33 mouse cellular contexts compared by ENCODE assay signal in genomic region chr7:68486676-68487075, GRCm38 (mm10).
"Had no signal": no experiment of that assay in that cellular context is flagged by ENCODE, and none has a peak within 500 bp of the region (broad histone marks: within the 10 kb centered on the region; RNA-seq: fewer than 3 reads in every experiment).

No protein-coding gene starts in this region.

- DNase-seq: left cerebral cortex, postnatal 4 days; liver; liver, embryonic 13.5 days; liver, postnatal 0 days; lung, adult 18-20 months; lung, adult 2 months; lung, embryonic 14.5 days; lung, postnatal 10 days; lung, postnatal 14 days; lung, postnatal 36 days; lung, postnatal 4 days; midbrain, embryonic 14.5 days had no signal

- H3K4me2 ChIP-seq: limb, embryonic 12.5 days; limb, embryonic 13.5 days; limb, embryonic 15.5 days; liver, embryonic 11.5 days; liver, embryonic 12.5 days; liver, embryonic 13.5 days; liver, embryonic 15.5 days; lung, embryonic 14.5 days; lung, embryonic 15.5 days; midbrain, embryonic 11.5 days; midbrain, embryonic 12.5 days; midbrain, embryonic 13.5 days; midbrain, embryonic 15.5 days; neural tube, embryonic 12.5 days; neural tube, embryonic 13.5 days had no signal

- H3K9ac ChIP-seq: limb, embryonic 12.5 days; limb, embryonic 13.5 days; limb, embryonic 15.5 days; liver, embryonic 12.5 days; liver, embryonic 13.5 days; liver, embryonic 14.5 days; liver, embryonic 15.5 days; liver, postnatal 0 days; lung, embryonic 14.5 days; lung, embryonic 15.5 days; midbrain, embryonic 12.5 days; midbrain, embryonic 13.5 days; midbrain, embryonic 15.5 days; neural tube, embryonic 12.5 days; neural tube, embryonic 13.5 days had no signal

- H3K36me3 ChIP-seq: limb, embryonic 10.5 days; limb, embryonic 12.5 days; limb, embryonic 13.5 days; limb, embryonic 15.5 days; liver, embryonic 12.5 days; liver, embryonic 13.5 days; liver, embryonic 15.5 days; lung, embryonic 15.5 days; midbrain, embryonic 10.5 days; midbrain, embryonic 12.5 days; midbrain, embryonic 13.5 days; midbrain, embryonic 15.5 days; neural tube, embryonic 12.5 days; neural tube, embryonic 13.5 days had no signal

- H3K27me3 ChIP-seq: lung, embryonic 15.5 days; midbrain, embryonic 12.5 days; midbrain, embryonic 15.5 days had no signal

- H3K4me1 ChIP-seq: limb, embryonic 13.5 days; limb, embryonic 15.5 days; liver, embryonic 12.5 days; liver, embryonic 13.5 days; liver, embryonic 15.5 days; lung, embryonic 15.5 days; megakaryocyte, embryonic 14.5 days; midbrain, embryonic 10.5 days; midbrain, embryonic 12.5 days; midbrain, embryonic 13.5 days; midbrain, embryonic 15.5 days; neural tube, embryonic 12.5 days had no signal

- H3K4me3 ChIP-seq: limb, embryonic 10.5 days; limb, embryonic 12.5 days; limb, embryonic 13.5 days; limb, embryonic 15.5 days; liver, embryonic 12.5 days; liver, embryonic 13.5 days; liver, embryonic 15.5 days; lung, embryonic 15.5 days; megakaryocyte, embryonic 14.5 days; midbrain, embryonic 10.5 days; midbrain, embryonic 12.5 days; midbrain, embryonic 13.5 days; midbrain, embryonic 15.5 days; myocyte; neural tube, embryonic 12.5 days; neural tube, embryonic 13.5 days had no signal

- ATAC-seq: liver, embryonic 12.5 days; liver, postnatal 0 days; lung, postnatal 0 days; midbrain, embryonic 13.5 days; midbrain, embryonic 15.5 days; midbrain, embryonic 16.5 days had no signal

- H3K27ac ChIP-seq: limb, embryonic 10.5 days; limb, embryonic 12.5 days; limb, embryonic 13.5 days; limb, embryonic 15.5 days; liver, embryonic 12.5 days; liver, embryonic 13.5 days; liver, embryonic 14.5 days; liver, embryonic 15.5 days; lung, embryonic 15.5 days; macrophage; midbrain, embryonic 10.5 days; midbrain, embryonic 12.5 days; midbrain, embryonic 13.5 days; midbrain, embryonic 15.5 days; neural tube, embryonic 12.5 days; neural tube, embryonic 13.5 days had no signal

- H3K9me3 ChIP-seq: limb, embryonic 10.5 days; limb, embryonic 12.5 days; limb, embryonic 13.5 days; limb, embryonic 15.5 days; liver, embryonic 12.5 days; liver, embryonic 13.5 days; liver, embryonic 15.5 days; lung, embryonic 15.5 days; megakaryocyte, embryonic 14.5 days; midbrain, embryonic 10.5 days; midbrain, embryonic 12.5 days; midbrain, embryonic 13.5 days; midbrain, embryonic 15.5 days; neural tube, embryonic 12.5 days; neural tube, embryonic 13.5 days had no signal
